Mouse (Mus musculus) neutrophil, adult 83 days (primary cell): ENCODE measurements around the gene Selenos. TPM values are rescaled to one million over a fixed set of nuclear protein-coding genes. Genes with fewer than 3 reads are reported as not detected.

ENCODE experiments used
- total RNA-seq, 2 experiments: library from RNA; stranded (reverse); gene quantifications; one replicate each; pipeline ENCODE4 v1.2.4; 2023

Selenos gene
- total RNA-seq = 10 to 100 TPM; 27.1 to 35.0 TPM

DNA sequence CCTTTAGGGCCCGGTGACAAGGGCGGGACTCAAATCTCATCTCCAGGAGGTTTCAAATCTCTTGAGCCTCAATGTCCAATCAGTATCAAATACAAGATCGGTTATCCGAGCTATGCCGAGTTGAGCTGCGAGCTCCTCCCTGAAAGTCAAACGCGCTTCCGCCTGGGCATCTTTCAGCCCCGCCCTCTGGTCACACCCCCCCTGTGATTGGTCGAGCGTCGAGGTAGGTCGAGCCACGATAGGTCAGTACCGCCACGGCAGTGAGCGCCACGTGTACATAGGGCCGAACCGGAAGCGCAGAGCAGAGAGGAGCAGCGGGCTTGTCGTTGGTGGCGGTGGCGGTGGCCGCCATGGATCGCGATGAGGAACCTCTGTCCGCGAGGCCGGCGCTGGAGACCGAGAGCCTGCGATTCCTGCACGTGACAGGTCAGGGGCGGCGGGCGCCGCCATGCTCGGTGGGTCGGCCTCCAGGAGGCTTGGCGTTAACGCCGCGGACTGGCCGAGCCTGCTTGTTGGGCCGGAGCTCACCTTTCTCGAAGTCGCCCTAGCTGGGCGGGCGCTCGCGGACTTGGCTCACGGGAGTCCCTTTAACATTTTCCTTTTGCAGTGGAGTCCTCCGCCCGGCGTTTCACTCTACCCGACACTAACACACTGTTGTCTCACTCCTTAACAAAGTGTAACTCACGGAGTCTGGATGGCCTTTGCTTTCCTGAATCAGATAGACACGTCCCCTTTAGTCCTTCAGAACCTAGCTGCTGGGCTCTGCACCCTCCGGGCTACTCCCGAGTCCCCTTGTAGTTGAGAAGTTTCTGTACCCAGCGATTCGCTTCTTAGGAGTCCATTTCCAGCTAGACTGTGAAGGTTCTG, at the start of gene Selenos:
Gene Selenos (plus strand): TSS at position 286 of the 867 bp plus-strand sequence.

DNA sequence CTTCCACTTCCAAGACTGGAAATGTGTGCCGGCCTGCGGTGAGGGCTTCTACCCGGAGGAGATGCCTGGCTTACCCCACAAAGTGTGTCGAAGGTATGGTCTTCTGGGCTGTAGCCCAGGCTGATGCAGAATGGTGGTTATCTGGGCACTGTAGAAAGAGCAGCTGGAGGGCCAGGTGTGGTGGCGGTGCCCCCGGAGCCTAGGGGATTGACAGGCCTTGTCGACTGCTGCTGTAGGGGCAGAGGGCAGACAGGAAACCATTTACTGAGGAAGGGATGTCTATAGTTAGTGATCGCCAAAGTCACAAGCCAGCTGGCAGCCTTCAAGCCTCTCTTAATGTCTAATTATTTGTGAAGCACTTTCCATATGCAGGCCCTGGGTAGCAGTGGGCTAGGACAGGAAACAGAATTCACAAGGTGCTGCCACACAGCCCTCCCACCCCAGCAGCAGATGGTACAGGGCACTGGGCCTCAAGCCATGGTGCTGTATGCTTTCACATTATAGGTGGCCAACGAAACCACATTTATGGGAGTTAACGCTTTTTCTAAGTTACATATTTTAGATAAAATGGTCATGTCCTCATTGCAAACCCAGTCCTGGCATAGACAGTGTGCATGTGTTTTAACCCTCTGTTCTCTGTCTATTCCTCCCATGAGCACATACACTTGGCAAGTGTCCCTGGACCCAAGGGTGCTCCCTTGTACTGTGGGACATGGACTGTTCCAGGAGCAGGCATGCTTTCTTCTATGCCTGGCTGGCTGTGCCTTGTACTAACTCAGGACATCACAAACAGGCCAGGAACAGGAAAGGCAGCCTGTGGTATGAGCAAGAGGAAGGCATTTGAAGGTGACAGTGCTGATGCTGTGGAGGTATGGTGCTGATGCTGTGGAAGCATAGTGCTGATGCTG, 35.6 kb upstream of the Selenos start, which contains the start of gene Gm45213:
Gene Gm45213 (plus strand): TSS at position 51 of the 908 bp plus-strand sequence.

DNA sequence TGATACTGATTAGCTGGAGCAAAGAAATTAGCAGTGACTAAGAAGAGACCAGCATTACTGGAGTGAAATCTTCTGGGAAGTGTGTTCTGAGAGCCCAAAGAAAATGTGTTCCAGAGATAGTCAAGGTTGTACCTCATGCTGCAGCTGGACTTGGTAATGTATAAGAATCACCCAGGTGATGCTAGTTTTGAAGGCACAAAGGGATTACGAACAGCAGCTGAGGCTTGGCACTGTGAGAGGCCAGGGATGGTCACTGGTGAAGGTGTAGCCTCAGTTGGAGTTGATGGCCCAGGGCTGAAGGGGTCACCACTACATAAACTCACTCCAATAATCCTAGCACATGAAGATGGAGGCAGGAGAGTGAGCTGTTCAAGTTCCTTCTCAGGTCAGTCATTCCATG, 20.7 kb upstream of the Selenos start, which contains the start of gene Snrpa1:
Gene Snrpa1 (plus strand): TSS at position 301 of the 400 bp plus-strand sequence.

DNA sequence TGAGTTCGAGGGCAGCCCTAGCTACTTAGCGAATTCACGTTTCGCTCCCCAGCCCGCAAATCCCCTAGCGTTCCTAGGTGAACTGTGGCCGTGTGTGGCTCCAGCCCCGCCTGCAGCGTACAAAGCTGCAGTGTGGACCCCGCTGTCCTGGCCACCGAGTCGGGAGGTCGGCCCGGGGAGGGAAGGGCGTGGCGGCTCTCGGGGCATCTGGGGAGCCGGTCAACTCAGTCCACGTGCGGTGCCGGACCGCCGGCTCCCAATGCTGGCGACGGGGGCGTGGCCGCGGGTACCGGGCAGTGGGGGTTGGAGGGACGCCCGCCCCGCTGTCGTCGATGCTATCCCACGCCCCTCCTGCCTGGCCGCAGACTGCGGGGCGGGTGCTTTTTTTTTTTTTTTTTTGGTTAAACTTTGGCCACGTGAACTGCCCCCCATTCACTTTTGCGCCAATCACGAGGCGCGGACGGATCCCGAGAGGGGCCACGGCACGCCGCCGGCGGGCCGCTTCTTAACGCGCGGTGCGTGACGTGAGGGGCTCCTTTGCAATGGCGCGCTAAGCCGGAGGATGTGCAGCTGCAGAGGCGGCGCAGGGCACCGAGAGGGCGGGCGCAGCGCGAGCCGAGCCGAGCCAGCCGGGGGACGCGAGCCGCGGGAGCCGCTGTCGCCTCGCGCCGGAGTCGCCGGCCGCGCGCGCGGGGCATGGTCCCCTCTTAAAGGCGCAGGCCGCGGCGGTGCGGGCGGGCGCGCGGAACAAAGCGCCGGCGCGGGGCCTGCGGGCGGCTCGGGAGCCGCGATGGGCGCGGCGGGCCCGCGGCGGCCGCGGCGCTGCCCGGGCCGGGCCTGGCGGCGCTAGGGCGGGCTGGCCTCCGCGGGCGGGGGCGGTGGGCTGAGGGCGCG, 29.8 kb downstream of the Selenos start, which contains the start of gene Chsy1:
Gene Chsy1 (plus strand): TSS at position 555 of the 894 bp plus-strand sequence.

Other genes with a start within 250 kb of the Selenos start
- gene Pcsk6, start 217.9 kb upstream of the Selenos start, total RNA-seq = 1 to 10 TPM; 1.3 TPM
- gene Gm45213, start 36.0 kb upstream of the Selenos start, total RNA-seq = not detected
- 10 to 100 TPM; 26.6 to 32.5 TPM for gene Snrpa1, start 20.6 kb upstream of the Selenos start, total RNA-seq
- 10 to 100 TPM; 47.1 to 47.9 TPM for gene Chsy1, start 29.9 kb downstream of the Selenos start, total RNA-seq